Mouse (Mus musculus) megakaryocyte, embryonic 14.5 days (primary cell): ENCODE results near the gene Qars.

Source experiments
- FLI1 ChIP-seq: IDR thresholded peaks from 2 replicates; pipeline ENCODE4 v1.6.1; 2012; ENCODE audit warnings: low read length, inconsistent platforms, mixed read lengths
- GATA1 ChIP-seq: IDR thresholded peaks from 3 replicates; pipeline ENCODE4 v1.6.1; 2012; ENCODE audit warnings: mixed read lengths, low read length, inconsistent platforms, borderline replicate concordance

- TF ChIP-seq GATA1 (no peak), FLI1 (no peak)
Observed at GRCm38 (mm10) chr9:108546875-108547274, 39.4 kb downstream of the Qars start.
